Mouse (Mus musculus): ENCODE data around the gene Wnt5b.

DNA sequence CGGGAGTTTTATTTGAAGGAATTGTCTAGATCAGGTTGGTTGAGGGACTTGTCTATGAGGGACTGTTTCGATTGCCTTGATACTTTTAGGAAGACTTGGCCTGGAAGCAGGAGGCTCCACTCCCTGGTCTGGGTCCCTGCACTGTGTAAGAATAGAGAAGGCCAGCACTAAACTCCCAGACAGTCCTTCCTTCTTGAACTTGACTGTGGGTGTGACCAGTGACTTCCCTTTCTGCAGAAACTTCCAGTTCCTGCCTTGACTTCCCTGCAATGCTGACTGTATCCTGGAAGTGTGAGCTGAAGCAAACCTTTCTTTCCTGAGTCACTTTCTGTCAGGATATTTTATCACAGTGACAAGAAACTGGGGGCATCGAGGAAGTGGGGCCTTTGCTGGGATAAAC is 73.4 kb downstream of the Wnt5b start:
- no peak for TF ChIP-seq POLR2A (IDR thresholded peaks at IDR 0.05; ENCODE audit: borderline replicate concordance, low read depth, low read length)
- no peak for TF ChIP-seq CTCF (IDR thresholded peaks at IDR 0.05; ENCODE audit: low read depth, low read length)
